Mouse (Mus musculus) liver, postnatal 0 days (tissue): Measurements from ENCODE around the gene Shisa6.

ENCODE experiments used
- CTCF ChIP-seq: sonication (generic); IDR thresholded peaks from 2 replicates; pipeline ENCODE4 v1.5.1; 2016; ENCODE audit warnings: antibody characterized with exemption, low read depth
- EP300 ChIP-seq: IDR thresholded peaks from 2 replicates; pipeline ENCODE4 v1.6.1; 2016; ENCODE audit warnings: antibody characterized with exemption, low read depth, mild to moderate bottlenecking

DNA sequence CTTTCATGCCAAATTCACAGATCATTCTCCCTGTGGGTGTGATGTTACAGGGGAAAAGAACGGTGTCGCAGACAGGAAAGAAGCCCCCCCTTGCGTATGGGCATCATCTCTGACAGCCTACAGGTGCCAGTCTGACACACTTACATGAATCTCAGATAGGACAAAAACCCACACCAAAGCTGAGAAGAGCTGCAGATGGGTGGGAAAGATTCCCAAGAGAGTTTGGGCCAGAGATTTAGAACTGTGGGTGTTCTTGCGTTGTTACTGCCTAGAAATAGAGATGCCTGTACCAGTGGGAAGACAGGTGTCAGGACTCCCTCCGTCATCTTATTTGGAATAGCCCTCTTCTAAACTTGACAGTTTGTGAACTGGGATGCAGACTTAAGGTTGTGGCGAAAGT is 99.6 kb downstream of the Shisa6 start:
- TF ChIP-seq CTCF = no peak
- TF ChIP-seq EP300 = no peak
